Mouse (Mus musculus): Measurements from ENCODE around the gene Gins2. TPM values are rescaled to one million over a fixed set of nuclear protein-coding genes. Genes with fewer than 3 reads are reported as not detected.

Gene Gins2
- polyA plus RNA-seq, 1 experiment = 35.4 TPM

GRCm38 (mm10) chr8:120560535-120560934 lies 28.6 kb downstream of the Gins2 start:
- no peaks in the 10 kb centered on the region for H3K9me3 ChIP-seq
- H3K4me3 ChIP-seq (replicated peaks) = peak overlapping the region; percentile 48
- peaks cover 100% of the 10 kb centered on the region for H3K36me3 ChIP-seq (replicated peaks; ENCODE audit: low read length)
- no peaks in the 10 kb centered on the region for H3K27me3 ChIP-seq (replicated peaks)
- no peak for TF ChIP-seq GATA1 (IDR thresholded peaks at IDR 0.05; ENCODE audit: borderline replicate concordance, low read length)
- peaks cover 100% of the 10 kb centered on the region for H3K4me1 ChIP-seq

- no peaks in the 10 kb centered on the region for H3K9me3 ChIP-seq
- H3K27me3 ChIP-seq (replicated peaks) = no peaks in the 10 kb centered on the region
- TF ChIP-seq GATA1 (IDR thresholded peaks at IDR 0.05; ENCODE audit: borderline replicate concordance, low read length) (no peak), FLI1 (IDR thresholded peaks at IDR 0.05; ENCODE audit: low read length) (no peak)
- H3K36me3 ChIP-seq (replicated peaks; ENCODE audit: low read length) = peaks cover 100% of the 10 kb centered on the region
- H3K4me1 ChIP-seq = peaks cover 100% of the 10 kb centered on the region
- peak overlapping the region; percentile 9 for H3K4me3 ChIP-seq (replicated peaks)
These were observed 29.4 kb downstream of the Gins2 start for GRCm38 (mm10) chr8:120559654-120560053.

GRCm38 (mm10) chr8:120558162-120558561 lies 30.9 kb downstream of the Gins2 start:
- TF ChIP-seq FLI1 (IDR thresholded peaks at IDR 0.05; ENCODE audit: low read length) (no peak), GATA1 (IDR thresholded peaks at IDR 0.05; ENCODE audit: borderline replicate concordance, low read length) (no peak)
- Histone ChIP-seq H3K4me3 (replicated peaks) (peak overlapping the region; percentile 72), H3K36me3 (replicated peaks; ENCODE audit: low read length) (peaks cover 100% of the 10 kb centered on the region), H3K4me1 (peaks cover 100% of the 10 kb centered on the region), H3K27me3 (replicated peaks) (no peaks in the 10 kb centered on the region), H3K9me3 (no peaks in the 10 kb centered on the region)

- Histone ChIP-seq H3K4me1 (peaks cover 100% of the 10 kb centered on the region), H3K27me3 (replicated peaks) (no peaks in the 10 kb centered on the region), H3K9me3 (no peaks in the 10 kb centered on the region), H3K4me3 (replicated peaks) (no peak overlapping the region), H3K36me3 (replicated peaks; ENCODE audit: low read length) (peaks cover 100% of the 10 kb centered on the region)
- TF ChIP-seq GATA1 (IDR thresholded peaks at IDR 0.05; ENCODE audit: borderline replicate concordance, low read length) (no peak), FLI1 (IDR thresholded peaks at IDR 0.05; ENCODE audit: low read length) (no peak)
These were observed 31.7 kb downstream of the Gins2 start for GRCm38 (mm10) chr8:120557170-120557965.

- no peaks in the 10 kb centered on the region for H3K27me3 ChIP-seq (replicated peaks)
- peak overlapping the region; percentile 53 for H3K4me3 ChIP-seq (replicated peaks)
- no peaks in the 10 kb centered on the region for H3K9me3 ChIP-seq
- TF ChIP-seq FLI1 (IDR thresholded peaks at IDR 0.05; ENCODE audit: low read length) (no peak), GATA1 (IDR thresholded peaks at IDR 0.05; ENCODE audit: borderline replicate concordance, low read length) (no peak)
- peaks cover 100% of the 10 kb centered on the region for H3K36me3 ChIP-seq (replicated peaks; ENCODE audit: low read length)
- H3K4me1 ChIP-seq = peaks cover 100% of the 10 kb centered on the region
These were observed 32.8 kb downstream of the Gins2 start for GRCm38 (mm10) chr8:120556198-120556892.

- H3K36me3 ChIP-seq (replicated peaks; ENCODE audit: low read length) = peaks cover 100% of the 10 kb centered on the region
These were observed 34.6 kb downstream of the Gins2 start for GRCm38 (mm10) chr8:120554466-120555039.

GRCm38 (mm10) chr8:120553441-120554123 lies 35.5 kb downstream of the Gins2 start:
- H3K36me3 ChIP-seq (replicated peaks; ENCODE audit: low read length) = peaks cover 99% of the 10 kb centered on the region
- peaks cover 100% of the 10 kb centered on the region for H3K4me1 ChIP-seq

More at GRCm38 (mm10) chr8:120554466-120555039, 34.6 kb downstream of the Gins2 start:
- H3K27me3 ChIP-seq (replicated peaks) = no peaks in the 10 kb centered on the region
- no peak overlapping the region for H3K4me3 ChIP-seq (replicated peaks)
- H3K9me3 ChIP-seq = no peaks in the 10 kb centered on the region
- H3K4me1 ChIP-seq = peaks cover 100% of the 10 kb centered on the region
- TF ChIP-seq GATA1 (IDR thresholded peaks at IDR 0.05; ENCODE audit: borderline replicate concordance, low read length) (no peak), FLI1 (IDR thresholded peaks at IDR 0.05; ENCODE audit: low read length) (no peak)

GRCm38 (mm10) chr8:120552509-120552908 lies 36.6 kb downstream of the Gins2 start:
- H3K4me3 ChIP-seq (replicated peaks) = peak overlapping the region; percentile 29
- H3K36me3 ChIP-seq (replicated peaks; ENCODE audit: low read length) = peaks cover 99% of the 10 kb centered on the region
- H3K27me3 ChIP-seq (replicated peaks) = no peaks in the 10 kb centered on the region
- no peaks in the 10 kb centered on the region for H3K9me3 ChIP-seq
- peaks cover 100% of the 10 kb centered on the region for H3K4me1 ChIP-seq
- TF ChIP-seq GATA1 (IDR thresholded peaks at IDR 0.05; ENCODE audit: borderline replicate concordance, low read length) = no peak
- no peak for TF ChIP-seq FLI1 (IDR thresholded peaks at IDR 0.05; ENCODE audit: low read length)

More at GRCm38 (mm10) chr8:120553441-120554123, 35.5 kb downstream of the Gins2 start:
- H3K9me3 ChIP-seq = no peaks in the 10 kb centered on the region
- H3K4me3 ChIP-seq (replicated peaks) = peak overlapping the region; percentile 79
- TF ChIP-seq FLI1 (IDR thresholded peaks at IDR 0.05; ENCODE audit: low read length) (no peak), GATA1 (IDR thresholded peaks at IDR 0.05; ENCODE audit: borderline replicate concordance, low read length) (no peak)
- H3K27me3 ChIP-seq (replicated peaks) = no peaks in the 10 kb centered on the region

- peak overlapping the region; percentile 12 for H3K4me3 ChIP-seq (replicated peaks)
- H3K9me3 ChIP-seq = no peaks in the 10 kb centered on the region
- H3K27me3 ChIP-seq (replicated peaks) = no peaks in the 10 kb centered on the region
- H3K4me1 ChIP-seq = peaks cover 100% of the 10 kb centered on the region
- H3K36me3 ChIP-seq (replicated peaks; ENCODE audit: low read length) = peaks cover 99% of the 10 kb centered on the region
- TF ChIP-seq FLI1 (IDR thresholded peaks at IDR 0.05; ENCODE audit: low read length) (no peak), GATA1 (IDR thresholded peaks at IDR 0.05; ENCODE audit: borderline replicate concordance, low read length) (no peak)
These were observed 37.5 kb downstream of the Gins2 start for GRCm38 (mm10) chr8:120551677-120551980.

Measured in megakaryocyte, embryonic 14.5 days (primary cell).